Mouse (Mus musculus) forebrain, embryonic 15.5 days (tissue): ENCODE measurements around the gene Olfr53. TPM values are rescaled to one million over a fixed set of nuclear protein-coding genes. Genes with fewer than 3 reads are reported as not detected.
"Not testable (repeated sequence)": the region's sequence is repeated elsewhere in the genome, so short reads cannot be mapped to it uniquely, and the experiment has no call there.

Source experiments
- ATAC-seq: fragments of 200-750 bp; cut with Nextera tagmentation; replicated peaks from 2 replicates; pipeline ENCODE4 v1.8.0; 2017; ENCODE audit warnings: mild to moderate bottlenecking, moderate TSS enrichment, moderate library complexity
- H3K27ac ChIP-seq: fragments of 300-500 bp; sonication (generic); replicated peaks from 2 replicates; pipeline ENCODE4 v1.5.1; 2015; ENCODE audit warnings: mild to moderate bottlenecking, inconsistent platforms
- H3K27me3 ChIP-seq: fragments of 300-500 bp; sonication (generic); 2 replicates; pipeline ENCODE4 v1.6.1; 2015; ENCODE audit warnings: inconsistent platforms
- H3K36me3 ChIP-seq: fragments of 300-500 bp; sonication (generic); 2 replicates; pipeline ENCODE4 v1.6.1; 2015; ENCODE audit warnings: mild to moderate bottlenecking, inconsistent platforms
- H3K4me1 ChIP-seq: fragments of 300-500 bp; sonication (generic); 2 replicates; pipeline ENCODE4 v1.6.1; 2015; ENCODE audit warnings: inconsistent platforms
- H3K4me2 ChIP-seq: fragments of 300-500 bp; sonication (generic); replicated peaks from 2 replicates; pipeline ENCODE4 v1.6.1; 2015; ENCODE audit warnings: mild to moderate bottlenecking, inconsistent platforms
- H3K4me3 ChIP-seq: fragments of 300-500 bp; sonication (generic); 2 replicates; pipeline ENCODE4 v1.5.1; 2015; ENCODE audit warnings: mild to moderate bottlenecking, inconsistent platforms
- H3K9ac ChIP-seq: fragments of 300-500 bp; sonication (generic); replicated peaks from 2 replicates; pipeline ENCODE4 v1.6.1; 2015; ENCODE audit warnings: mild to moderate bottlenecking, inconsistent platforms
- H3K9me3 ChIP-seq: fragments of 300-500 bp; sonication (generic); 2 replicates; pipeline ENCODE4 v1.6.1; 2016; ENCODE audit warnings: inconsistent platforms
- WGBS: fragments of 180-500 bp; shearing (Covaris S2); methylation state at CpG from one replicate; pipeline ENCODE4 v1.1.7; 2015; ENCODE audit warnings: mixed read lengths; 5-methylcytosine and 5-hydroxymethylcytosine counted together
- polyA plus RNA-seq: library from polyadenylated mRNA; unstranded; fragments of >200 nt; fragmentation: Nextera tagmentation; extraction: Ambion mirVana; gene quantifications from 2 replicates; pipeline ENCODE4 v1.2.1, GENCODE M21; 2015

Olfr53 gene
- not detected in 2 replicates for polyA plus RNA-seq

GRCm38 (mm10) chr7:140646152-140646551 is at the start of gene Olfr53:
Gene Olfr53 (plus strand): TSS chr7:140646452.
- Histone ChIP-seq H3K36me3 (no peaks in the 10 kb centered on the region), H3K4me3 (no peak within 1 kb of the TSS), H3K9ac (no peak within 1 kb of the TSS), H3K4me1 (no peaks in the 10 kb centered on the region), H3K4me2 (no peak within 1 kb of the TSS), H3K27me3 (no peaks in the 10 kb centered on the region), H3K9me3 (no peaks in the 10 kb centered on the region), H3K27ac (no peak within 1 kb of the TSS)
- WGBS: 92% methylated on average over 1 of the region's 1 CpGs
- ATAC-seq: no peak

- 80% methylated on average over 2 of the region's 2 CpGs for WGBS
- not testable (repeated sequence) for H3K27ac ChIP-seq, ATAC-seq, H3K9ac ChIP-seq, H3K27me3 ChIP-seq, H3K36me3 ChIP-seq, H3K4me2 ChIP-seq, H3K4me3 ChIP-seq, H3K9me3 ChIP-seq, H3K4me1 ChIP-seq
Observed at GRCm38 (mm10) chr7:140600969-140601368, 45.3 kb upstream of the Olfr53 start, which contains the start of gene Olfr46. Gene Olfr46 (plus strand): TSS chr7:140601269.

- H3K4me1 ChIP-seq, ATAC-seq, H3K27ac ChIP-seq, H3K9me3 ChIP-seq, H3K4me2 ChIP-seq, H3K9ac ChIP-seq, H3K27me3 ChIP-seq, H3K4me3 ChIP-seq, H3K36me3 ChIP-seq: not testable (repeated sequence)
- 89% methylated on average over 3 of the region's 3 CpGs for WGBS
Observed at GRCm38 (mm10) chr7:140628670-140629069, 17.6 kb upstream of the Olfr53 start, which contains the start of gene Olfr61. Gene Olfr61 (plus strand): TSS chr7:140628970.

- 82% methylated on average over 1 of the region's 1 CpGs for WGBS
- no peak overlapping the region for H3K9ac ChIP-seq
- no peaks in the 10 kb centered on the region for H3K36me3 ChIP-seq
- no peaks in the 10 kb centered on the region for H3K4me1 ChIP-seq
- no peaks in the 10 kb centered on the region for H3K9me3 ChIP-seq
- no peak overlapping the region for H3K27ac ChIP-seq
- no peak overlapping the region for H3K4me3 ChIP-seq
- H3K4me2 ChIP-seq: no peak overlapping the region
- H3K27me3 ChIP-seq: no peaks in the 10 kb centered on the region
- no peak for ATAC-seq
Observed at GRCm38 (mm10) chr7:140630559-140630958, 15.7 kb upstream of the Olfr53 start.

GRCm38 (mm10) chr7:140659630-140660029 is 13.4 kb downstream of the Olfr53 start, which contains the start of gene Olfr539:
Gene Olfr539 (plus strand): TSS chr7:140659930.
- Histone ChIP-seq H3K4me2 (no peak within 1 kb of the TSS), H3K9ac (no peak within 1 kb of the TSS), H3K27ac (no peak within 1 kb of the TSS), H3K4me1 (no peaks in the 10 kb centered on the region), H3K4me3 (no peak within 1 kb of the TSS), H3K36me3 (no peaks in the 10 kb centered on the region), H3K27me3 (no peaks in the 10 kb centered on the region), H3K9me3 (no peaks in the 10 kb centered on the region)
- 61% methylated on average over 4 of the region's 4 CpGs for WGBS
- ATAC-seq: no peak

- H3K27ac ChIP-seq, H3K9ac ChIP-seq, H3K4me3 ChIP-seq, ATAC-seq, H3K27me3 ChIP-seq, H3K4me1 ChIP-seq, H3K36me3 ChIP-seq, H3K4me2 ChIP-seq, H3K9me3 ChIP-seq: not testable (repeated sequence)
- 87% methylated on average over 3 of the region's 3 CpGs for WGBS
Observed at GRCm38 (mm10) chr7:140670693-140671092, 24.4 kb downstream of the Olfr53 start.

GRCm38 (mm10) chr7:140675863-140676262 is 29.6 kb downstream of the Olfr53 start:
- Histone ChIP-seq H3K4me2 (peak overlapping the region; percentile 11; the same call in 1 of the 2 replicates), H3K4me1 (no peaks in the 10 kb centered on the region), H3K27me3 (no peaks in the 10 kb centered on the region), H3K27ac (no peak overlapping the region), H3K36me3 (no peaks in the 10 kb centered on the region), H3K4me3 (no peak overlapping the region), H3K9ac (no peak overlapping the region), H3K9me3 (no peaks in the 10 kb centered on the region)
- 3% methylated on average over 6 of the region's 6 CpGs for WGBS
- ATAC-seq: no peak

GRCm38 (mm10) chr7:140679591-140679990 is 33.3 kb downstream of the Olfr53 start:
- not testable (repeated sequence) for H3K36me3 ChIP-seq, H3K4me3 ChIP-seq, H3K27ac ChIP-seq, H3K9ac ChIP-seq, H3K4me1 ChIP-seq, H3K4me2 ChIP-seq, H3K27me3 ChIP-seq, ATAC-seq, H3K9me3 ChIP-seq
- WGBS: 65% methylated on average over 4 of the region's 4 CpGs

GRCm38 (mm10) chr7:140681651-140682050 is 35.4 kb downstream of the Olfr53 start, which contains the start of gene Olfr45:
Gene Olfr45 (plus strand): TSS chr7:140681951.
- H3K36me3 ChIP-seq: no peaks in the 10 kb centered on the region
- no peak for ATAC-seq
- H3K9ac ChIP-seq: no peak within 1 kb of the TSS
- H3K4me3 ChIP-seq: no peak within 1 kb of the TSS
- no peak within 1 kb of the TSS for H3K4me2 ChIP-seq
- no peaks in the 10 kb centered on the region for H3K27me3 ChIP-seq
- WGBS: 90% methylated on average over 1 of the region's 1 CpGs
- no peak within 1 kb of the TSS for H3K27ac ChIP-seq
- no peaks in the 10 kb centered on the region for H3K9me3 ChIP-seq
- H3K4me1 ChIP-seq: no peaks in the 10 kb centered on the region

GRCm38 (mm10) chr7:140696967-140697366 is 50.7 kb downstream of the Olfr53 start, which contains the start of gene Olfr541:
Gene Olfr541 (plus strand): TSS chr7:140697267.
- H3K36me3 ChIP-seq: no peaks in the 10 kb centered on the region
- H3K9me3 ChIP-seq: no peaks in the 10 kb centered on the region
- no peak within 1 kb of the TSS for H3K27ac ChIP-seq
- no peaks in the 10 kb centered on the region for H3K4me1 ChIP-seq
- H3K4me2 ChIP-seq: no peak within 1 kb of the TSS
- H3K4me3 ChIP-seq: no peak within 1 kb of the TSS
- H3K27me3 ChIP-seq: no peaks in the 10 kb centered on the region
- no peak for ATAC-seq
- no peak within 1 kb of the TSS for H3K9ac ChIP-seq

Other genes starting within 250 kb of the Olfr53 start
- not detected in 2 replicates for gene Olfr531, start 243.5 kb upstream of the Olfr53 start, polyA plus RNA-seq
- gene Olfr532, start 224.8 kb upstream of the Olfr53 start, polyA plus RNA-seq: not detected in 2 replicates
- not detected in 2 replicates for gene Olfr533, start 183.1 kb upstream of the Olfr53 start, polyA plus RNA-seq
- gene Olfr535, start 162.2 kb upstream of the Olfr53 start, polyA plus RNA-seq: not detected in 2 replicates
- not detected in 2 replicates for gene Olfr536, start 139.1 kb upstream of the Olfr53 start, polyA plus RNA-seq
- not detected in 2 replicates for gene Olfr538, start 78.6 kb upstream of the Olfr53 start, polyA plus RNA-seq
- 0.03 TPM in 1 of 2 replicates, not detected in the other for gene Olfr46, start 45.2 kb upstream of the Olfr53 start, polyA plus RNA-seq
- gene Olfr61, start 17.5 kb upstream of the Olfr53 start, polyA plus RNA-seq: not detected in 2 replicates
- 0.01 TPM in 1 of 2 replicates, not detected in the other for gene Olfr539, start 13.5 kb downstream of the Olfr53 start, polyA plus RNA-seq
- gene Olfr45, start 35.5 kb downstream of the Olfr53 start, polyA plus RNA-seq: not detected in 2 replicates
- gene Olfr541, start 50.8 kb downstream of the Olfr53 start, polyA plus RNA-seq: not detected in 2 replicates
- not detected in 2 replicates for gene Cyp2e1, start 117.3 kb downstream of the Olfr53 start, polyA plus RNA-seq
- gene Syce1, start 141.4 kb downstream of the Olfr53 start, polyA plus RNA-seq: 0.13 and 0.55 TPM in 2 replicates
- gene Zfp941, start 175.7 kb downstream of the Olfr53 start, polyA plus RNA-seq: 11.1 and 12.7 TPM in 2 replicates
- gene Urah, start 188.6 kb downstream of the Olfr53 start, polyA plus RNA-seq: not detected in 2 replicates
- gene Scgb1c1, start 199.1 kb downstream of the Olfr53 start, polyA plus RNA-seq: not detected in 2 replicates
- 0.10 TPM in 1 of 2 replicates, not detected in the other for gene Odf3, start 201.4 kb downstream of the Olfr53 start, polyA plus RNA-seq
- not detected in 2 replicates for gene Gm45785, start 209.9 kb downstream of the Olfr53 start, polyA plus RNA-seq
- 91.2 and 96.9 TPM in 2 replicates for gene Ric8a, start 210.5 kb downstream of the Olfr53 start, polyA plus RNA-seq
- 44.3 and 46.9 TPM in 2 replicates for gene Bet1l, start 211.1 kb downstream of the Olfr53 start, polyA plus RNA-seq
- 283 and 287 TPM in 2 replicates for gene Psmd13, start 235.5 kb downstream of the Olfr53 start, polyA plus RNA-seq
- 33.6 and 36.5 TPM in 2 replicates for gene Sirt3, start 235.9 kb downstream of the Olfr53 start, polyA plus RNA-seq